Mouse (Mus musculus) kidney, embryonic 15.5 days (tissue): ENCODE data around the gene Myl12a. TPM values are rescaled to one million over a fixed set of nuclear protein-coding genes. Genes with fewer than 3 reads are reported as not detected.
A peak's percentile ranks its signal among the peaks of the same experiment; 100 is the strongest.

Experiments used
- ATAC-seq: fragments of 200-750 bp; cut with Nextera tagmentation; replicated peaks from 2 replicates; pipeline ENCODE4 v1.8.0; 2017; ENCODE audit warnings: moderate TSS enrichment; ENCODE audit not compliant: low FRiP score
- H3K27ac ChIP-seq: fragments of 300-500 bp; sonication (generic); 2 replicates; pipeline ENCODE4 v1.5.1; 2015; ENCODE audit warnings: mild to moderate bottlenecking, inconsistent platforms
- H3K27me3 ChIP-seq: fragments of 300-500 bp; sonication (generic); 2 replicates; pipeline ENCODE4 v1.6.1; 2015; ENCODE audit warnings: inconsistent platforms
- H3K36me3 ChIP-seq: fragments of 300-500 bp; sonication (generic); 2 replicates; pipeline ENCODE4 v1.6.1; 2015; ENCODE audit warnings: inconsistent platforms
- H3K4me1 ChIP-seq: fragments of 300-500 bp; sonication (generic); 2 replicates; pipeline ENCODE4 v1.6.1; 2015; ENCODE audit warnings: inconsistent platforms
- H3K4me2 ChIP-seq: fragments of 300-500 bp; sonication (generic); 2 replicates; pipeline ENCODE4 v1.6.1; 2015; ENCODE audit warnings: moderate library complexity, mild to moderate bottlenecking, inconsistent platforms
- H3K4me3 ChIP-seq: fragments of 300-500 bp; sonication (generic); replicated peaks from 2 replicates; pipeline ENCODE4 v1.5.1; 2015; ENCODE audit warnings: mild to moderate bottlenecking, inconsistent platforms
- H3K9ac ChIP-seq: fragments of 300-500 bp; sonication (generic); 2 replicates; pipeline ENCODE4 v1.6.1; 2015; ENCODE audit warnings: mild to moderate bottlenecking, inconsistent platforms
- H3K9me3 ChIP-seq: fragments of 300-500 bp; sonication (generic); replicated peaks from 2 replicates; pipeline ENCODE4 v1.6.1; 2016; ENCODE audit warnings: inconsistent platforms
- WGBS: fragments of 180-500 bp; shearing (Covaris S2); methylation state at CpG from one replicate; pipeline ENCODE4 v1.1.7; 2015; ENCODE audit warnings: mixed read lengths; 5-methylcytosine and 5-hydroxymethylcytosine counted together
- polyA plus RNA-seq: library from polyadenylated mRNA; unstranded; fragments of >200 nt; fragmentation: Nextera tagmentation; extraction: Ambion mirVana; gene quantifications from 2 replicates; pipeline ENCODE4 v1.2.1, GENCODE M21; 2015

Myl12a gene
- polyA plus RNA-seq, 1 experiment from 2014 or later = 642 TPM

DNA sequence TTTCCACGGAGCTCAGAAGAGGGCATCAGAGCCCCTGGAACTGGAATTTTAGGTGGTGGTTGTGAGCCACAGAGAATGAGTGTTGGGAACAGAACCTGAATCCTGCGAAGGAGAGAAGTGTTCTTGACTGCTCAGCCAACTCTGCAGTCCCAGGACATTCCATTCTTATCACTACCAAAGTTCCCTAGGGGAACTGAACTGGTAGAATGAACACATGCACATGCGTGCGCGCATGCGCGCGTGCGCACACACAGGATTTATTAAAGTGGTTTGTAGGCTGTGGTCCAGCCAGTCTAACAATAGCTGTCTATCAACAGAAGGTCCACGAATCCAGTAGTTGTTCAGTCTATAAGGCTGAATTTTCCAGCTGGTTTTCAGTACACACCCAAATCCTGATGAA lies 21.4 kb upstream of the Myl12a start:
- Histone ChIP-seq H3K9ac (no peak overlapping the region), H3K4me2 (no peak overlapping the region), H3K27ac (no peak overlapping the region), H3K27me3 (no peaks in the 10 kb centered on the region), H3K4me1 (peaks cover 10% of the 10 kb centered on the region), H3K36me3 (no peaks in the 10 kb centered on the region), H3K9me3 (no peaks in the 10 kb centered on the region), H3K4me3 (no peak overlapping the region)
- ATAC-seq = no peak
- WGBS = 91% methylated on average over 10 of the region's 10 CpGs

GRCm38 (mm10) chr17:71022841-71023240 lies 20.2 kb upstream of the Myl12a start:
- Histone ChIP-seq H3K27ac (no peak overlapping the region), H3K9me3 (no peaks in the 10 kb centered on the region), H3K4me1 (peaks cover 12% of the 10 kb centered on the region), H3K4me2 (no peak overlapping the region), H3K4me3 (no peak overlapping the region), H3K9ac (no peak overlapping the region), H3K27me3 (no peaks in the 10 kb centered on the region), H3K36me3 (no peaks in the 10 kb centered on the region)
- ATAC-seq = no peak
- 90% methylated on average over 13 of the region's 13 CpGs for WGBS

DNA sequence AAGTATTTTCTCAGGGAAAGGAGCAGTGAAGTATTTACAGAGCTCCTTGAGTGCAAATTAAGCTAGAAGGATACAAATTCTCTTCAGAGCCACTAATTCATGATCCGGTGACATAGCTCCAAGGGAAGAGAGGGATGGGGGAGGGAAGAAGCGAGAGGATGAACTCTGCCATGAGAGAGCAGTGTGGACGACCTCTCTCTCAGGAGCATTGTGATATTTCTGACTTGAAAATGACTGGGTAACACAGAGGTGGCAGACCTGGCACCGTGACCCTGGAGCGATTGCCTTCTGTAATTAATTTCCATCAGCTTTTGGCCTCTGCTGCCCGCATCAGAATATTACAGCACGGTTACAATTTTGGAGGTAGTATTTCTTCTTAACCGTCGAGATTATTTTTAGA lies 17.2 kb upstream of the Myl12a start:
- Histone ChIP-seq H3K27ac (peak overlapping the region; percentile 63; the same call in 1 of the 2 replicates), H3K9me3 (no peaks in the 10 kb centered on the region), H3K4me3 (no peak overlapping the region), H3K27me3 (no peaks in the 10 kb centered on the region), H3K36me3 (no peaks in the 10 kb centered on the region), H3K4me2 (no peak overlapping the region), H3K4me1 (peaks cover 17% of the 10 kb centered on the region), H3K9ac (no peak overlapping the region)
- WGBS = 44% methylated on average over 9 of the region's 9 CpGs
- ATAC-seq = no peak

- Histone ChIP-seq H3K27ac (peak overlapping the region; percentile 63), H3K9ac (no peak overlapping the region), H3K9me3 (no peaks in the 10 kb centered on the region), H3K27me3 (no peaks in the 10 kb centered on the region), H3K4me2 (peak overlapping the region; percentile 24), H3K36me3 (no peaks in the 10 kb centered on the region), H3K4me1 (peaks cover 22% of the 10 kb centered on the region), H3K4me3 (no peak overlapping the region)
- peak; percentile 43; the same call in 1 of the 2 replicates for ATAC-seq
- WGBS = 9% methylated on average over 6 of the region's 6 CpGs
Observed at GRCm38 (mm10) chr17:71019309-71019655, 16.6 kb upstream of the Myl12a start.

- peaks cover 22% of the 10 kb centered on the region for H3K4me1 ChIP-seq
- 83% methylated on average over 15 of the region's 15 CpGs for WGBS
- no peaks in the 10 kb centered on the region for H3K27me3 ChIP-seq
- H3K4me2 ChIP-seq = no peak overlapping the region
- H3K9me3 ChIP-seq = no peaks in the 10 kb centered on the region
- H3K36me3 ChIP-seq = no peaks in the 10 kb centered on the region
- no peak overlapping the region for H3K4me3 ChIP-seq
- no peak overlapping the region for H3K9ac ChIP-seq
- ATAC-seq = no peak
- no peak overlapping the region for H3K27ac ChIP-seq
Observed at GRCm38 (mm10) chr17:71018616-71019308, 16.1 kb upstream of the Myl12a start.

DNA sequence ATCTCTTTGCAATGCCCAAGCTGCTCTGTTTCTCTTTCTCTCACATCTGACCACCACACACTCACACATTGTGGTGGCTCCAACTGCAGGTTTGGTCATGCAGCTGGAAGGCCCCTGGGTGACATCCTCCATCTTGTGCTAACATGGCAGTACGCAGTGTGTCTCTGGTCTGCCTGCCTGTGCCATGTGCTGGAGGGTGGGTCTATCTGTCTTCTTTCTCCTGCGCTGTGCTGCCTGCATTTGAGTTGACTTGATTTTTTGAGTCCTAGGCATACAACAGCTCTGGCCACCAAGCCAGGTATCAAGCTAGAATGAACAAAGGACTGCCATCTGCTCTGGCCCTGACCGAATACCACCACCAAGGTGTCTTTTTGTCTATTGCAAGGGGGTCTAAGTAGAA lies 15.5 kb upstream of the Myl12a start:
- Histone ChIP-seq H3K4me3 (no peak overlapping the region), H3K9ac (no peak overlapping the region), H3K9me3 (no peaks in the 10 kb centered on the region), H3K27me3 (no peaks in the 10 kb centered on the region), H3K36me3 (no peaks in the 10 kb centered on the region), H3K4me1 (peaks cover 25% of the 10 kb centered on the region), H3K27ac (no peak overlapping the region), H3K4me2 (no peak overlapping the region)
- ATAC-seq = no peak
- 96% methylated on average over 3 of the region's 3 CpGs for WGBS

DNA sequence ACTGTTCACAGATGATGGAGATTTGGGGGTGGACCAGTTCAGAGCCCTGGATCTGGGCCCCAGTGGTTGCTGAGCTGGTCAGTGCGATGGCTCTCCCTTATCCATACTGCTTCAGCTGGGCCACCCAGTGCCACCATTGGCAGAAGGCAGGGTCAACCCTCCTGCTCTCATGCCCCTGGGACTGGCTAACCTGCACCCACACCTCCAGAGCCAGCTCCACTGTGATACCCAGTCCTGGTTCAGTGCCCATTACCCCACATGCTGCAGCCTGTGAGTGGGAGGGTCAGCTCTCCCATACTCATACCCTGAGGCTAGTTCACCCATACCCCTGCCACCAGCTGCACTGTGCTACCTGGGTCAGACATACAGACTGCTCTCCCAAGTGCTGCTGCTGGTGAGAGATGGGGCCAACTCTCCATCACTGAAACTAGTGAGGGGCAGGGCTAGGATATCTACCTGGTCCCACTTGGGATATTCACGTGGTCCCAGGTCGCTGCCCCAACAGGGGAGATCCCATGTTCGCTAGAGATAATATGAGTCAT lies 14.8 kb upstream of the Myl12a start:
- H3K27ac ChIP-seq = no peak overlapping the region
- H3K9ac ChIP-seq = no peak overlapping the region
- ATAC-seq = peak; percentile 26; the same call in 1 of the 2 replicates
- H3K27me3 ChIP-seq = no peaks in the 10 kb centered on the region
- no peaks in the 10 kb centered on the region for H3K9me3 ChIP-seq
- 97% methylated on average over 4 of the region's 4 CpGs for WGBS
- peaks cover 25% of the 10 kb centered on the region for H3K4me1 ChIP-seq
- no peaks in the 10 kb centered on the region for H3K36me3 ChIP-seq
- no peak overlapping the region for H3K4me2 ChIP-seq
- no peak overlapping the region for H3K4me3 ChIP-seq

GRCm38 (mm10) chr17:71014911-71015310 lies 12.2 kb upstream of the Myl12a start:
- no peaks in the 10 kb centered on the region for H3K27me3 ChIP-seq
- no peaks in the 10 kb centered on the region for H3K9me3 ChIP-seq
- WGBS = 44% methylated on average over 5 of the region's 5 CpGs
- H3K27ac ChIP-seq = peak overlapping the region; percentile 67
- no peaks in the 10 kb centered on the region for H3K36me3 ChIP-seq
- peaks cover 23% of the 10 kb centered on the region for H3K4me1 ChIP-seq
- no peak overlapping the region for H3K9ac ChIP-seq
- no peak overlapping the region for H3K4me3 ChIP-seq
- ATAC-seq = no peak; the same call in 1 of the 2 replicates
- H3K4me2 ChIP-seq = no peak overlapping the region

- Histone ChIP-seq H3K4me3 (no peak overlapping the region), H3K27me3 (no peaks in the 10 kb centered on the region)
Observed at GRCm38 (mm10) chr17:71013105-71013504, 10.4 kb upstream of the Myl12a start.

GRCm38 (mm10) chr17:71011931-71012662 lies 9.4 kb upstream of the Myl12a start:
- H3K4me1 ChIP-seq = peaks cover 13% of the 10 kb centered on the region; the same call in 1 of the 2 replicates
- WGBS = 86% methylated on average over 9 of the region's 9 CpGs
- H3K4me2 ChIP-seq = no peak overlapping the region
- H3K4me3 ChIP-seq = no peak overlapping the region
- no peaks in the 10 kb centered on the region for H3K9me3 ChIP-seq
- no peaks in the 10 kb centered on the region for H3K36me3 ChIP-seq
- H3K27ac ChIP-seq = no peak overlapping the region
- ATAC-seq = no peak
- H3K9ac ChIP-seq = no peak overlapping the region
- no peaks in the 10 kb centered on the region for H3K27me3 ChIP-seq

More at GRCm38 (mm10) chr17:71013105-71013504, 10.4 kb upstream of the Myl12a start:
- H3K27ac ChIP-seq = no peak overlapping the region
- no peak overlapping the region for H3K4me2 ChIP-seq
- peaks cover 13% of the 10 kb centered on the region; the same call in 1 of the 2 replicates for H3K4me1 ChIP-seq
- no peaks in the 10 kb centered on the region for H3K36me3 ChIP-seq
- ATAC-seq = no peak
- H3K9ac ChIP-seq = no peak overlapping the region
- no peaks in the 10 kb centered on the region for H3K9me3 ChIP-seq
- WGBS = 90% methylated on average over 6 of the region's 6 CpGs

- Histone ChIP-seq H3K9ac (no peak overlapping the region), H3K36me3 (no peaks in the 10 kb centered on the region), H3K27me3 (no peaks in the 10 kb centered on the region), H3K4me3 (no peak overlapping the region), H3K4me1 (peaks cover 13% of the 10 kb centered on the region; the same call in 1 of the 2 replicates), H3K9me3 (no peaks in the 10 kb centered on the region), H3K4me2 (no peak overlapping the region), H3K27ac (no peak overlapping the region)
- WGBS = 76% methylated on average over 7 of the region's 7 CpGs
- ATAC-seq = no peak
Observed at GRCm38 (mm10) chr17:71010646-71011242, 8.1 kb upstream of the Myl12a start.

DNA sequence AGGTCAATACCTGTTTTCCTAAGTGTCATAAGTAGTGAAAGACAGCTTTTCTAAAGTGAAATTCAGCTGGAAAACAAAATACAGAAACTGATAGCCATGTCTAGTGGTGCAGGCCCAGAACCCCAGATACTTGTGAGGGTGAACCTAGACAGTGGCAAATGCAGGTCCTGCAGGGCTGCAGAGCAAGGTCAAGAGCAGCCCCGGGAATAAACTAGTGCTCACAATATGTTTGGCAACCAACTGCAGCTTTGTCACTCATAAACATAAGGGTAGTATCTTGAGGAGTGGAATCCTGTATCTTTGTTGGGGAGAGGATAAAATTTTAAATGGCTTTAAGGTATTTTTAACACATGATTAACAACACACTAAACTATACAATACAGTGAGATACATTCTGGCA lies 7.1 kb upstream of the Myl12a start:
- Histone ChIP-seq H3K9ac (no peak overlapping the region), H3K27ac (no peak overlapping the region), H3K4me3 (no peak overlapping the region), H3K27me3 (no peaks in the 10 kb centered on the region), H3K36me3 (no peaks in the 10 kb centered on the region), H3K4me1 (peaks cover 7% of the 10 kb centered on the region; the same call in 1 of the 2 replicates), H3K4me2 (no peak overlapping the region), H3K9me3 (no peaks in the 10 kb centered on the region)
- WGBS = 75% methylated on average over 1 of the region's 1 CpGs
- ATAC-seq = no peak
